Mouse (Mus musculus) thymus, adult 2 months (tissue): ENCODE measurements at regions not wholly inside any gene's neighbourhood (a gene's known extent, or its start where the extent isn't known, plus 50 kb on each side); places are given as distances from the start of the nearest gene placed in this dataset.

Experiments
- DNase-seq: peaks from one replicate; pipeline ENCODE4 v3.0.0; 2021
- H3K27ac ChIP-seq: fragments of 200-500 bp; 2 replicates; pipeline ENCODE4 v1.5.1; 2012; ENCODE audit warnings: low read length, control low read depth; ENCODE audit not compliant: control insufficient read depth, insufficient read depth
- H3K27me3 ChIP-seq: fragments of 200-500 bp; 2 replicates; pipeline ENCODE4 v1.6.1; 2012; ENCODE audit warnings: mild to moderate bottlenecking, low read length, moderate library complexity, mixed read lengths; ENCODE audit not compliant: control insufficient read depth, insufficient read depth
- H3K36me3 ChIP-seq: fragments of 200-500 bp; 2 replicates; pipeline ENCODE4 v1.6.1; 2012; ENCODE audit warnings: mild to moderate bottlenecking, low read length, moderate library complexity; ENCODE audit not compliant: control insufficient read depth, insufficient read depth
- H3K4me1 ChIP-seq: fragments of 200-500 bp; replicated peaks from 2 replicates; pipeline ENCODE4 v1.6.1; 2012; ENCODE audit warnings: low read length; ENCODE audit not compliant: control insufficient read depth, insufficient read depth
- H3K4me3 ChIP-seq: fragments of 200-500 bp; 2 replicates; pipeline ENCODE4 v1.5.1; 2012; ENCODE audit warnings: mild to moderate bottlenecking, low read length, control low read depth, moderate library complexity; ENCODE audit not compliant: control insufficient read depth, insufficient read depth
- CTCF ChIP-seq: fragments of 200-500 bp; IDR thresholded peaks from 2 replicates; pipeline ENCODE4 v1.5.1; 2012; ENCODE audit warnings: mild to moderate bottlenecking, control low read depth, low read length, moderate library complexity, borderline replicate concordance; ENCODE audit not compliant: control insufficient read depth, poor library complexity, insufficient read depth; ENCODE audit errors: extremely low read depth
- POLR2A ChIP-seq: fragments of 200-500 bp; IDR thresholded peaks from 2 replicates; pipeline ENCODE4 v1.6.1; 2012; ENCODE audit warnings: mild to moderate bottlenecking, low read length, control low read depth, moderate library complexity; ENCODE audit not compliant: control insufficient read depth, poor library complexity, insufficient read depth; ENCODE audit errors: extremely low read depth
- WGBS: fragments of 180-500 bp; shearing (Covaris S2); methylation state at CpG from one replicate; pipeline ENCODE4 v1.1.7; 2018; 5-methylcytosine and 5-hydroxymethylcytosine counted together

DNA sequence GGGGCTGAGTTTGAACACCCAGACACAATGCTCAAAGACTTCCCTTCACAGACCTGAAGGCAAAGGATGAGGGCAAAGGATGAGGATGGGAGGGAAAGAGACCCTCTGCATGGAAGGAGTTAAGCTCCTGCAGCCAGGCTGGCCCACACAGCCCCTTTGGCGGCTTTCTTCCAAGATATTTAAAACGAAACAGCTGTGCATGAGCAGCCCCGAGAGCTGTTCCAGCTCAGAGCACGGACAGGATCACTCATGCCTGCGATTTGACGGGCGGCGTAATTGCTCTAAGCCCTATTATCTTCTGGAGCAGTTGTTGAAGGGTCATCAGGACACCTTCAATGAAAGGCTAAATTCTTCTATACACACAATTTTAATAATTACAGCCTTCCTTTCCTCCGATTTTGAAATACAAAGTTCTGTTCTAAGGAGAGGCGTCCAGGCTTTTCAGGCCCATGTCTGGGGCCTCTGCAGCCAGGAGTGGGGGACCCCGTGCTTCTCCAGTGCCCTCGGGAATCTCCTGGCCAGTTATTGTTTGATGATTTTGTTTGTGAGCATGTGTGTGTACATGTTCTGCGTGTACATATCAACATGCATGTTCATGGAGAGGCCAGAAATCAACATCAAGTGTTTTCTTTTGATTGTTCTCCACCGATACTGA, 82.1 kb upstream of the Kazn start:
- Histone ChIP-seq H3K27ac (no peak overlapping the region), H3K4me3 (no peak overlapping the region), H3K36me3 (no peaks in the 10 kb centered on the region), H3K27me3 (no peaks in the 10 kb centered on the region), H3K4me1 (no peaks in the 10 kb centered on the region)
- 93% methylated on average over 14 of the region's 14 CpGs for WGBS
- TF ChIP-seq POLR2A, result no peak
- no peak for TF ChIP-seq CTCF
- no peak for DNase-seq

DNA sequence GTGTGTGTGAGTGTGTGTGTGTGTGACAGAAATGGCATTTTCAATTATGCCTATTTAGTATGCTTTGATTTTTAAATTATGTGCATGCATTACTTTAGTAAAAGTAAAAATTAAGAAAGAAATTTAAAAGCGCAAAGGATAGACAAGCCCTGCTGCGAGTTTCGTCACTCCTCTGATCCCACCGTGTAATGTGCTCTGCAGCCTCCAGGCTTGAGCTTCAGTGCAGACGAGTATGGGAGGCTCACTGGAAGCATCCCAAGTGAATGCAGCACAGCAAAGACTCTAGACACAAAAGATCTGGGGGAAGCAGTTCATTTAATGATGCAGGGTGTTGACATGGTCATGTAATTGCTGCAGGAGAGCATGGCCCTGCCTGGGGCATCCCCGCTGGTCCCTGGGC, 71.1 kb upstream of the Kazn start:
- no peaks in the 10 kb centered on the region for H3K4me1 ChIP-seq
- DNase-seq, result no peak
- no peak overlapping the region for H3K27ac ChIP-seq
- no peak for TF ChIP-seq CTCF
- no peak for TF ChIP-seq POLR2A
- no peaks in the 10 kb centered on the region for H3K27me3 ChIP-seq
- H3K36me3 ChIP-seq, result no peaks in the 10 kb centered on the region
- no peak overlapping the region for H3K4me3 ChIP-seq
- 93% methylated on average over 6 of the region's 6 CpGs for WGBS

DNA sequence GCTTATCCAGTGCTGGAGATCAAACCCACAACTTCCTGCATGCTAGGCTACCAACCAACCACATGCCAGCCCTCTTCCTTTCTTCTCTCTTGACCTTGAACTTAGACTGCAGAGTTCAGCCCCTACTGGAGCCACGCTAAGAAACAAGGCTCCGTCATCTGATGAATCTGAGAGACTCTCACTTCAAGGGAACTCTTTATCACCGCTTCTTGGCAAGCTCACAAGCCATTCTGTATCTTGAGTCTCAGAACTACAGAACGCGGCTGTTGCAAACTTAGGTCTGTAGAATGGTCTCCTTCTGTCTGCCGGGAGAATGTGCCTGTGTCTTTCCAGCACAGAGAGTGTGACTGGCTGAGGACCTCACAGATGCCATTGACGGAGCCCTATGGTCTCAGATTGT, 69.1 kb upstream of the Kazn start:
- Histone ChIP-seq H3K4me1 (no peaks in the 10 kb centered on the region), H3K27me3 (no peaks in the 10 kb centered on the region), H3K27ac (no peak overlapping the region), H3K4me3 (no peak overlapping the region), H3K36me3 (no peaks in the 10 kb centered on the region)
- DNase-seq, result no peak
- TF ChIP-seq POLR2A, result no peak
- TF ChIP-seq CTCF, result no peak
- WGBS, result 68% methylated on average over 7 of the region's 7 CpGs

DNA sequence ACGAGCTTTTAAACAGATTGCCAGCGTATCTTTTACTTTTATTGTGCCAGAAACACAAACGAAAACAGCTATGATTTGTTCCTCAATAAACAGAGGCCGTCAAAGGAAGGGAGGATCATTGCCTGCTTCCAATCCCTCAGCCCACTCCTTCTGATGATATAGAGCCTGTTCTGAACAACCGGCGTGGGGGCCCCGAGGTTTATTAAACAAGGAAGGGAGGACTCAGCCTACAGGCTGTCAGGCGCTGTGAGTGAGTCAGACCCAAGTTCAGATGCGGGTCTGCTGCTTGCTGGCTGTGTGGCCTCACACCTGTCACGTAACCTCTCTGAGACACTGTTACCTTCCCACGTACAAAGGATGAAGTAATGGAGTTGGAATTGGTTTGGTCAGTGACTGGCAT, 68.1 kb upstream of the Kazn start:
- no peaks in the 10 kb centered on the region for H3K27me3 ChIP-seq
- H3K27ac ChIP-seq, result no peak overlapping the region
- TF ChIP-seq CTCF (no peak), POLR2A (no peak)
- H3K4me1 ChIP-seq, result no peaks in the 10 kb centered on the region
- no peak for DNase-seq
- no peak overlapping the region for H3K4me3 ChIP-seq
- WGBS, result 85% methylated on average over 11 of the region's 11 CpGs
- no peaks in the 10 kb centered on the region for H3K36me3 ChIP-seq

DNA sequence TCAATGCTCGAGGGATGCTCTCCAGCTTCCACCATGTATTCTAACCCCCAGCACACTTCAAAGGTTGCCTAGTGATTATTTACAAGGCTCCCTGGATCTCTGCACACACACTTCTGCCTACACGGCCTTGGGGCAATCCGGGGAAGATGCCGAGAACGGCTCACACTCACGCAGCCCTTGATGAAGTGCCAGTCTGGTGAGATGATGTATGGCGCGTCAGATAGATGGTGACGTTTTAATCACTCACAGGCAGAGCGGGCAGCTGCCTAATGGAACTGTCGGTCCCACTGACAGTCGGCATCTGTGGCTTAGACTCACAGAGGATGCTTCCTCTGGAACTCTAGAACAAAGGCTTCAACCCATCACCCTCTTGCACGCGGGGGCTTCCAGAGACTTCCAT, 66.9 kb upstream of the Kazn start:
- DNase-seq, result no peak
- Histone ChIP-seq H3K27ac (no peak overlapping the region), H3K27me3 (no peaks in the 10 kb centered on the region), H3K4me1 (no peaks in the 10 kb centered on the region), H3K4me3 (no peak overlapping the region), H3K36me3 (no peaks in the 10 kb centered on the region)
- WGBS, result 96% methylated on average over 14 of the region's 14 CpGs
- TF ChIP-seq POLR2A (no peak), CTCF (no peak)

DNA sequence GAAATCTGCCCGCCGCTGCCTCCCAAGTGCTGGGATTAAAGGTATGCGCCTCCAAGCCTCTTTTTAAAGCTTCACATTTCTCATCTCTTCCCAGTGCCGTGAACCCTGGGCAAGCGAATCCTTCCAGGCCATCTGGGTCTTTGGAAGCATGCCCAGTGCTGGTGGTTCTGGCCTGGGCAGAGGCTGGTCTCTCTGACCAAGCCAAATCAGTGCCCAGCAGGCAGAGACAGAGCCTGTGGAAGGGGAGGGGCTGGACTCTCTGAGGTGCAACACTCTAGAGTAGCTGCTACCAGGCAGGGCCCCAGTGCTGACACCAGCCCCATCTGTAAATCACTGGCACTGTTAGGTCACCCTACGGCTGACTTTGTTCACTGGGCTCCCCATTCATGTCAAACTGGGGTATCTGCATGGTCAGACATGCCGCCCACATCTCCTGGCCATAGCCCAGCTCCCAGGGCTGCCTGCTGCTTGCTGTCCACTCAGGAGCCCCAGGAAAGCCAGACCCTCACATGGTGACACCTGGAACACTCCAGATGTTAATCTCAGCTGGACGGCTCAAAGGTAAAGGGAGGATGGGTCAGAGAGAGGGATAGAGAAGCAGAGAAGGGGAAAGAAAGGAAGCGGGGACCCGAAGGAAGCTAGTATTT, 64.3 kb upstream of the Kazn start:
- TF ChIP-seq POLR2A (no peak), CTCF (no peak)

DNA sequence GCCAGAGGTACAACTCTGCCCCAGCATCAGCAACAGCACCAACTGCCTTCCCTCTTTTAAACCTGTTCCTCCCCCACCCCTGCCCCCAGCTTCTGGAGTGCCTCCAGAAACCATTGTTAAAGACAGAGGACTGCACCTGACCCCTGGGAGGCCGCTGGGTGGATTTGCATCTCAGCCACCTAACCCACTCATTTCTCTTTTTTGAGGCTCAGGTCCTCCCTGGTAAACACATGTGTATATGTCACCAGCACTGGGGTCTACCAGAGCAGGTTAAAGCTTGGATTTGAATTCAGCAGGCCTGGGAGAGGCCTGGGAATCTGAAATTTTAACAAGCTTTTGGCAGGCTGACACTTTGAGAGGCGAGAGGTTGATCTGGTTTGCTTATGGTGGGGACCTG, 63.5 kb upstream of the Kazn start:
- 73% methylated on average over 2 of the region's 2 CpGs for WGBS
- Histone ChIP-seq H3K4me1 (no peaks in the 10 kb centered on the region), H3K27ac (no peak overlapping the region), H3K4me3 (no peak overlapping the region), H3K27me3 (no peaks in the 10 kb centered on the region), H3K36me3 (no peaks in the 10 kb centered on the region)
- DNase-seq, result no peak
- TF ChIP-seq POLR2A (no peak), CTCF (no peak)

More for the DNA sequence above, 64.3 kb upstream of the Kazn start:
- H3K4me1 ChIP-seq, result no peaks in the 10 kb centered on the region
- DNase-seq, result no peak
- no peaks in the 10 kb centered on the region for H3K27me3 ChIP-seq
- 89% methylated on average over 10 of the region's 10 CpGs for WGBS
- H3K36me3 ChIP-seq, result no peaks in the 10 kb centered on the region
- H3K4me3 ChIP-seq, result no peak overlapping the region
- H3K27ac ChIP-seq, result no peak overlapping the region
